Mouse (Mus musculus) brown adipose tissue, adult 24 weeks (tissue): ENCODE data around the gene Sympk. TPM values are rescaled to one million over a fixed set of nuclear protein-coding genes. Genes with fewer than 3 reads are reported as not detected.

Source experiments
- H3K27ac ChIP-seq: fragments of 200-500 bp; replicated peaks from 2 replicates; pipeline ENCODE4 v1.5.1; 2012; ENCODE audit warnings: low read depth, mild to moderate bottlenecking, low read length
- H3K4me1 ChIP-seq: fragments of 200-500 bp; 2 replicates; pipeline ENCODE4 v1.6.1; 2012; ENCODE audit warnings: low read length, mixed read lengths; ENCODE audit not compliant: control insufficient read depth, insufficient read depth, insufficient read length
- H3K4me3 ChIP-seq: fragments of 200-500 bp; 2 replicates; pipeline ENCODE4 v1.5.1; 2012; ENCODE audit warnings: low read depth, mild to moderate bottlenecking, low read length, moderate library complexity; ENCODE audit not compliant: insufficient read depth
- polyA plus RNA-seq: library from polyadenylated mRNA; stranded (reverse); fragments of >200 nt; gene quantifications from 2 replicates; pipeline ENCODE4 v1.2.4, GENCODE M21; 2012; ENCODE audit not compliant: missing spikeins, insufficient read depth, insufficient read length

Gene Sympk
- polyA plus RNA-seq, 1 experiment: 28.1 TPM

DNA sequence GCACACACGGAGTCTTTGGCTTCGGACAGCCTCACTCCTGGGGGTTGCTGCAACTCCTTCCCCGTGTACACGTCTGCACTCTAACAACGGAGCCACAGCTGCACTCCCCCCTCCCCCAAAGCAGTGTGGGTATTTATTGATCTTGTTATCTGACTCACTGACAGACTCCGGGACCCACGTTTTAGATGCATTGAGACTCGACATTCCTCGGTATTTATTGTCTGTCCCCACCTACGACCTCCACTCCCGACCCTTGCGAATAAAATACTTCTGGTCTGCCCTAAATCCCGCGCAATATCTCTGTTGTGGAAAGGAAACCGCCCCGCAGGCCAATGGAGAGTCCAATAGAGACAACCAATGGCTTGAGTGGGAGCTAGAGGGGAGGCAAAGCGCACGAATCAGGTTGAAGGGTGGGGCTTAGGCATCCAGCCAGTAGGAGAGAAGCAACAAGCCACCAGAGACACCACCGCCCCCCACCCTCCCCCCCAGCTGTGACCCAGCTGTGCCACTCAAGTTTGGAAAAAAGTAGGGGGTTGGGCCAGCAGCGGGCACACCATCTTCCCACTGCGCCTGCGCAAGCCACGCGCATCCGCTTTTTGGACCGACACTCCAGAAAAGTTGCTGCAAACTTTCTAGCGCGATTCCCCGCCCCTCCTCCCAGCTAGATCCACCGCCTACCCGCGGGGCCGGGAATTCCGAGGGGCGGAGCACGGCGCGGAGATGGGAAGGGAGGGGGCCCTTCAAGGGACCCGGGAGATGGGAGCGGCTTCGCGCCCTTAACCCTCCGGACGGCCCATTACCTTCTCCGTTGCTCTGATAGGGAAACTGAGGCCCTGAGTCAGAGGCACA is 69.6 kb downstream of the Sympk start:
- Histone ChIP-seq H3K4me3 (peak overlapping the region; percentile 83), H3K4me1 (peaks cover 5% of the 10 kb centered on the region; the same call in 1 of the 2 replicates), H3K27ac (peak overlapping the region; percentile 91)

DNA sequence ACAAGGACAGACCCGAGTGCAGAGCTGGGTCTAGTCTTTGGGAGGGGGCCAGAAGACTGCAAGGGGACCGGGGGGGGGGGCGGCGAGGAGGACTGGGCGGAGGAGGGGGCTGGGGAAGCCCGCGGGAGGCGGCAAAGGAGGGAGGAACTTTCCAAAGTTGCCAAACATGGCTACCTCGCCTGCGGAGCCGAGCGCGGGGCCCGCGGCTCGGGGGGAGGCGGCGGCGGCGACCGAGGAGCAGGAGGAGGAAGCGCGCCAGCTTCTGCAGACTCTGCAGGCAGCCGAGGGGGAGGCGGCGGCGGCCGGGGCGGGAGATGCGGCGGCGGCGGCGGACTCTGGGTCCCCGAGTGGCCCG is 70.3 kb downstream of the Sympk start, which contains the start of gene Six5:
Gene Six5, plus strand, starts transcription at position 124 of the 355 bp plus-strand sequence.
- Histone ChIP-seq H3K27ac (peak within 1 kb of the TSS; percentile 91), H3K4me3 (peak within 1 kb of the TSS; percentile 83), H3K4me1 (peaks cover 5% of the 10 kb centered on the region; the same call in 1 of the 2 replicates)

- Histone ChIP-seq H3K4me3 (peak overlapping the region; percentile 83), H3K4me1 (peaks cover 5% of the 10 kb centered on the region; the same call in 1 of the 2 replicates), H3K27ac (peak overlapping the region; percentile 15; the same call in 1 of the 2 replicates)
Measured at GRCm38 (mm10) chr7:19094826-19095750, 70.9 kb downstream of the Sympk start.

DNA sequence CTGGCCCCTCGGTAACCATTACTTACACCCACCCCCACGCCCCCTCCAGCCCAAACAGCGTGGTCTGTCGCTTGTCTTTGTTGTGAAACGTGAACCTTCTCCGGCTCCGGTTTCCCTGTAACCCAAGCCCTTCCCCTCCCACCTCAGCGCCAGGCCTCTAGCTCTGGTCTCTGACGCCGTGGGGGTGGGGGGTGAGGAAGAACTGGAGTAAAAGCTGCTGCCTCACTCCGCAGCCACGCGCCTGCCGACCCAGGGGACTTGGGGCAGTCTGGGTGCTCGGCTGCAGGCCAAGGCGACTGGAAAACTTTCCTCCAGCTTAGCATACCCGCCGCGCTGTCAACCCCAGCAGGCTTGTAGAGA is 71.6 kb downstream of the Sympk start:
- no peak overlapping the region for H3K27ac ChIP-seq
- peak overlapping the region; percentile 83 for H3K4me3 ChIP-seq
- H3K4me1 ChIP-seq: peaks cover 5% of the 10 kb centered on the region; the same call in 1 of the 2 replicates

- H3K4me3 ChIP-seq: no peak overlapping the region
- H3K4me1 ChIP-seq: peaks cover 5% of the 10 kb centered on the region; the same call in 1 of the 2 replicates
- no peak overlapping the region for H3K27ac ChIP-seq
Measured at GRCm38 (mm10) chr7:19096421-19096976, 72.3 kb downstream of the Sympk start.

GRCm38 (mm10) chr7:19097217-19097616 is 73.0 kb downstream of the Sympk start:
- no peak overlapping the region for H3K4me3 ChIP-seq
- H3K4me1 ChIP-seq: peaks cover 5% of the 10 kb centered on the region; the same call in 1 of the 2 replicates
- H3K27ac ChIP-seq: no peak overlapping the region

DNA sequence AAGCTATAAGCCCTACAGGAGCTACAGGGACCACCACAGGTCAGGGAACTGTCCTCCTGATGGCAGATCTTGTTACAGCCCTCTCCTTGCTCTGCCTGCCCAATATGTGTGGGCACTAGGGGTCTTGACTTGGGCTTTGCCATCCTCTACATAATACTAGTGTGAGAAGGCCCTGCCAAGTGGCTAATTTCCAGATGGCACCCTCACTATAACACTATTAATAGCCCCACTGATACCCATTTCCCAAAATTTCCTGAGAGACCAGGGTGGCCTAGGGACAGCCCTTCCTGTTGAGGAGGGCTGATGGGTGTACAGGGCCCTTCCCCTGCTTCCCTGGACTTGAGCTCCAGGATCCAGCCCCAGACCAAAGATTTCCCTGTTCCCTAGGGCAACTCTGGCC is 73.7 kb downstream of the Sympk start:
- Histone ChIP-seq H3K4me1 (peaks cover 5% of the 10 kb centered on the region; the same call in 1 of the 2 replicates), H3K4me3 (no peak overlapping the region), H3K27ac (no peak overlapping the region)

DNA sequence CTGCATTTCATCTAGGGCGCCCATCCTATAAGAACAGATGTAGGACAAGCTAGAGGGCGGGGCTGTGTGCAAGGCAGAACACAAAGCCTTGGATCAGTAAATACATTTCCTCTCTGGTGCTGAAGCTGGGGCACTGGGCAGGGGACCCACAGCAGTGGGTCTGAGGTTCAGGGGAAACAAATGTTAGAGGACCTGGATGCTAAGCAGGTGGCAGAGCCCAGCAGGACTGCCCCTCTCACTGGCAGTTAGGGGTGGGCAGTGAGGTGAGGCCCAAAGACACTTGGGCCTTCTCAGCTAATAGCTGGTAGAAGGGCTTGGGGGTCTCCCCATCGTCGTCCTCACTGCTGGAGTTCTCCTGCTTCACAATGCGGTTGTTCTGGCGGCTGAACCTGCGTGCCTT is 74.6 kb downstream of the Sympk start:
- no peak overlapping the region for H3K4me3 ChIP-seq
- H3K4me1 ChIP-seq: peaks cover 5% of the 10 kb centered on the region; the same call in 1 of the 2 replicates
- no peak overlapping the region for H3K27ac ChIP-seq

DNA sequence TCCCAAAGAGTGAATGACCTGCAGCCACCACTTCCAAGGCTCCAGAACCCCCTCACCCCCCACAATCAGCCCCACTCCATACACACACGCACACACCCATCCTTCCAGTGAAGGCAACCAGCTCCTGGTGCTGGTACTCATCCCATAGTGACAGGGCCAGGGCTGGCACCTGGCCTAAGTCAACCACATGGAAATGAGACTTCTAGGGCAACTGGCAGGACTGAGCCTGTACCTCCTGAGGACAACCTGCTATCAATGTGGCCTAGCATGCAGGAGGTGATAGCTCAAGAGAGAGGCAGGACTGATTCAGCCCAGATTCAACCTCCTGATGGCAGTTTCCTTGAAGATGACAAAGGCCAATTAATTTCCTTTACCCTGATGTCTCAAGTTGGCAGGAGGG is 76.1 kb downstream of the Sympk start:
- Histone ChIP-seq H3K27ac (no peak overlapping the region), H3K4me3 (no peak overlapping the region), H3K4me1 (peaks cover 5% of the 10 kb centered on the region; the same call in 1 of the 2 replicates)

DNA sequence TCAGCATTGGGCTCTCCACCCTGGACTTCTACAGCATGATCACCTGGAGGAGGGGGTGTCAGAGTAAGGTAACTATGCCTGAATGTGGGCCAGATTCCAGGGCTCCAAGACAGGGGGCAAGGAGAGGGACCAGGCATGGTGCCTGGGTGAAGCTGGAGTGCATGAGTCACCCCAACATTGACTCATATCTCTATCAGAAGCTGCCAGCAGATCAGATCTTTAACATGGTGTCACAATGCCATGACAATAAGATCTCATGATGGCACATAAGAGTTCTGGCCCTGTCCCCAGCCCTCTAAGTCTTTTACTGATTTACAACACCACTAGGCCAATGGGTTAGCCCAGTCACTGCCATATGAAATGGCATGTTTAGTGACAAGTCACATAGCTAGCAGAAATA is 79.6 kb downstream of the Sympk start:
- Histone ChIP-seq H3K27ac (no peak overlapping the region), H3K4me1 (no peaks in the 10 kb centered on the region), H3K4me3 (no peak overlapping the region)

Other genes starting within 250 kb of the Sympk start
- not detected in 2 replicates for gene Psg19, start 225.9 kb upstream of the Sympk start, polyA plus RNA-seq
- not detected in 2 replicates for gene Psg17, start 202.8 kb upstream of the Sympk start, polyA plus RNA-seq
- 1.6 and 2.0 TPM in 2 replicates for gene Mill2, start 184.4 kb upstream of the Sympk start, polyA plus RNA-seq
- 2.0 and 2.8 TPM in 2 replicates for gene Pglyrp1, start 153.0 kb upstream of the Sympk start, polyA plus RNA-seq
- 4.4 and 6.3 TPM in 2 replicates for gene Ccdc61, start 114.0 kb upstream of the Sympk start, polyA plus RNA-seq
- 1.1 and 1.6 TPM in 2 replicates for gene Nova2, start 98.5 kb upstream of the Sympk start, polyA plus RNA-seq
- gene Nanos2, start 37.0 kb upstream of the Sympk start, polyA plus RNA-seq: not detected in 2 replicates
- gene Mypop, start 33.1 kb upstream of the Sympk start, polyA plus RNA-seq: 2.7 and 6.0 TPM in 2 replicates
- gene Irf2bp1, start 20.3 kb upstream of the Sympk start, polyA plus RNA-seq: 7.9 and 11.4 TPM in 2 replicates
- not detected in 2 replicates for gene Foxa3, start 839 bp upstream of the Sympk start, polyA plus RNA-seq
- not detected in 2 replicates for gene Rsph6a, start 30.3 kb downstream of the Sympk start, polyA plus RNA-seq
- 9.6 and 12.0 TPM in 2 replicates for gene Dmwd, start 51.9 kb downstream of the Sympk start, polyA plus RNA-seq
- 50.7 and 72.5 TPM in 2 replicates for gene Dmpk, start 59.5 kb downstream of the Sympk start, polyA plus RNA-seq
- gene Six5, start 70.2 kb downstream of the Sympk start, polyA plus RNA-seq: 6.2 and 7.1 TPM in 2 replicates
- not detected in 2 replicates for gene Gm4969, start 94.0 kb downstream of the Sympk start, polyA plus RNA-seq
- 1.7 and 3.3 TPM in 2 replicates for gene Fbxo46, start 95.5 kb downstream of the Sympk start, polyA plus RNA-seq
- gene Qpctl, start 124.9 kb downstream of the Sympk start, polyA plus RNA-seq: 7.5 and 9.1 TPM in 2 replicates
- gene Snrpd2, start 125.3 kb downstream of the Sympk start, polyA plus RNA-seq: 30.3 and 42.2 TPM in 2 replicates
- gene Gipr, start 141.8 kb downstream of the Sympk start, polyA plus RNA-seq: 0.44 TPM in 1 of 2 replicates, not detected in the other
- 7.7 and 9.2 TPM in 2 replicates for gene Eml2, start 152.0 kb downstream of the Sympk start, polyA plus RNA-seq
- 3.8 and 4.7 TPM in 2 replicates for gene Gpr4, start 188.2 kb downstream of the Sympk start, polyA plus RNA-seq
- gene Opa3, start 204.0 kb downstream of the Sympk start, polyA plus RNA-seq: 28.9 and 29.2 TPM in 2 replicates
- 13.4 and 19.2 TPM in 2 replicates for gene Vasp, start 247.4 kb downstream of the Sympk start, polyA plus RNA-seq